Mouse (Mus musculus): ENCODE results near the gene 4930579G24Rik. TPM values are rescaled to one million over a fixed set of nuclear protein-coding genes. Genes with fewer than 3 reads are reported as not detected.
A peak's percentile ranks its signal among the peaks of the same experiment; 100 is the strongest.

The 4930579G24Rik gene
- total and polyA plus RNA-seq, 2 experiments from 2014 or later, result 3.3 to 3.7 TPM

DNA sequence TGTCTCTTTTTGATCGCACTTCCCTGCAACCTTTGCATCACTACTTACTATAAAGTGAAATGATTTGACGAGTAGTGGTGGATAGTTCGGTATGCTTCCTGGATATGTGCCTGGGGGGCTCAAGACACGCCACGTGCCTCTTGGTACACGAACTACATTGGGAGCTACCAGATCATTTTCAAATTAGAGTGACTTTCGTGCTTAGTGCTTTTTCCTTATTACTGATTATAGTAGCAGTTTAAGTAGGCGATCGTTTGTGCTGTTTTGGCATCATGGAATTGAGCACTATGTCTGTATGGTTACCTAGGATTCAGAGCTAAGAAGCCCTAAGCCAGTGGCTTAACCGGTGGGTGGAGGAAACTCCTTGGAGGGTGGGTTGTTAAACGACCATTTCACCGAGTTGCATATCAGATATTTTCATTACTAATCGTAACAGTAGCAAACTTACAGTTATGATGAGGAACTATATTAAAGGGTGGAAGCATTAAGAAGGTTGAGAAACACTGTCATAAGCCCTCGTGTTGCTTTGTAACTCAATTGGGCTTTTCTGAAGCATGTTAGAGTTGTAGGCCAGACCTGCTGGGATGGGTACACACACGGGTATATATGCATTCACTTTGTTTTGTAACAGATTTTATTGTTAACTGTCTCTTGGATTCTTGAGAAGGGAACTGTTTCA, 36.9 kb upstream of the 4930579G24Rik start:
- Histone ChIP-seq H3K36me3 (ENCODE audit: insufficient read depth, low read length) (peaks cover 18% of the 10 kb centered on the region; the same call in 1 of the 2 replicates), H3K27ac (ENCODE audit: low read depth, low read length) (peak overlapping the region; percentile 70; the same call in 1 of the 2 replicates), H3K9ac (replicated peaks; ENCODE audit: low read length, poor library complexity, severe bottlenecking) (peak overlapping the region; percentile 74), H3K27me3 (ENCODE audit: insufficient read depth, low read length) (no peaks in the 10 kb centered on the region), H3K4me3 (ENCODE audit: low read depth, low read length) (peak overlapping the region; percentile 85), H3K4me1 (ENCODE audit: insufficient read depth, low read length) (no peaks in the 10 kb centered on the region), H3K9me3 (ENCODE audit: low read length) (no peaks in the 10 kb centered on the region), H3K4me2 (ENCODE audit: low read depth, low read length, poor library complexity, severe bottlenecking) (peak overlapping the region; percentile 78)
- peak; percentile 4; the same call in 1 of the 2 replicates for ATAC-seq (ENCODE audit: low FRiP score)
- TF ChIP-seq CTCF (IDR thresholded peaks at IDR 0.05), result no peak; the same call in 1 of the 2 replicates
- no peak for DNase-seq (ENCODE audit: low spot score)
- 6% methylated on average over 15 of the region's 15 CpGs for WGBS

DNA sequence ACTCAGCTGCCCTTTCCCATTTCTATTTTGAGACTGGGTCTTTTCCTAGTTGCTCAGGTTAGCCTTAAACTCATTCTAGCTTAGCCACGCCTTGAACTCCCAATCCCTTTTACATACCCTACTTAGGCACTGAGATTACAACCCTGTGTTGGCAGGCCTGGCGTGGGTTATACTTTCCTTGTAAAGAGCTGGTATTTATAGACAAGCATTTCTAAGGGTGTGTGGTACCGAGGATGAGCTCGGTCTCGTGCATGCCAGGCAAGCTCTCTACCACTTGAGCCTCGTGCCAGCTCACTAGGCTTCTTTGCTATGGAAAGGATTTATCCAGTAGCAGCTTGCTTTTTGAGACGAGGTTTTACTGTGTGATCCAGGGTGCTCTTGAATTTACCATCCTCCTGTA, 33.4 kb upstream of the 4930579G24Rik start:
- Histone ChIP-seq H3K36me3 (ENCODE audit: insufficient read depth, low read length) (peaks cover 33% of the 10 kb centered on the region), H3K27ac (ENCODE audit: low read depth, low read length) (no peak overlapping the region), H3K4me2 (ENCODE audit: low read depth, low read length, poor library complexity, severe bottlenecking) (no peak overlapping the region), H3K27me3 (ENCODE audit: insufficient read depth, low read length) (no peaks in the 10 kb centered on the region), H3K4me1 (ENCODE audit: insufficient read depth, low read length) (no peaks in the 10 kb centered on the region), H3K9ac (replicated peaks; ENCODE audit: low read length, poor library complexity, severe bottlenecking) (no peak overlapping the region), H3K9me3 (ENCODE audit: low read length) (no peaks in the 10 kb centered on the region), H3K4me3 (ENCODE audit: low read depth, low read length) (no peak overlapping the region)
- no peak for ATAC-seq (ENCODE audit: low FRiP score)
- DNase-seq (ENCODE audit: low spot score), result no peak
- TF ChIP-seq CTCF (IDR thresholded peaks at IDR 0.05), result no peak
- WGBS, result 94% methylated on average over 7 of the region's 7 CpGs

DNA sequence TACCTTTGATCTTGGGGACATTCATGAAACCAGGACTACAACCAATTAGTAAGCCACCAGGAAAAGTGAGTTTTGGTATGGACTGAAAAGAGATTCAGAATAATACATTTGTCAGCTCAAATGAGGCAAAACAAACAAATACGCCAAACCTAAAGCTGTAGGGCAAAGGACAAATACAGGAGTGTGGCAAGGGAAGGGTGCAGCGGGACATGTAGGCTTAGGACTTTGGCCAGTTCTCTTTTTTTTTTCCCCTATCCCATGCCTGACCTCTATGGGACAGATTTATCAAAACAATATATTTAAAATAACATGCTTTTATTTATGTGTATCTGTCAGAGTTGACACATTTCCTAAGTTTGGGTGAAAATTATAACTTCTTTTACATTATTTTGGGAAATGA, 19.0 kb upstream of the 4930579G24Rik start:
- WGBS, result 91% methylated on average over 2 of the region's 2 CpGs
- no peak overlapping the region for H3K4me2 ChIP-seq (ENCODE audit: low read depth, low read length, poor library complexity, severe bottlenecking)
- H3K36me3 ChIP-seq (ENCODE audit: insufficient read depth, low read length), result peaks cover 27% of the 10 kb centered on the region

DNA sequence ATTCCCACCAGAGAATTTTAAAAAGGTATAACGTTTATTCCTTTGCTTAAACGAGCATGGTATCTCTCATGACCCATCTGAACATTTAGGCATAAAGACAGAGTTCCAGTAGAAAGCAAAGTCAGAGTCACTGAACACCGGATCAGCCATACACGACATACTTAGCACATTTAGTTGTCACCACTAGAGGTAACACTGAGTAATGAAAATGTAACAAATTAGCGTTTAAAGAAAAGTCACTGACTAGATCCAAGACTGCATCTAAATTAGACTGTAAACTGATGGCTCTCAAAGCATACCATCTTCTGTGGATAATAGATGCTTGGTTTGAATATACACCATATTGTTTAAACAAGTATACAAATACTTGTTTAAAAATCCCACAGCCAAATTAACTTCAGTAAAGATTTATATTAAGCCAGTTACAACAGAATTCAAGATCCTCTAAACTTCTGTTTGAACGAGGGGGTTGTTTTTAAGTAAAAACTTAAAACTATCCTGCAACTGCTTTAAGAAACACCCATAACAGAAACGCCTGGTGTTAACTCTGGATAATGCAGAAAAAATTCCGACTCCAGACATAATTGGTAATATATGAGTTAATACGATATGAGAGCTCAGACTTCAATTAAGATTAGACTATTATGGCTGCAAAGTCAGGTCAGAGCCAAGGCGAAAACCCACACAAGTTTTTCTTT, 1.2 kb upstream of the 4930579G24Rik start:
- Histone ChIP-seq H3K4me3 (ENCODE audit: low read depth, low read length) (peak overlapping the region; percentile 56), H3K36me3 (ENCODE audit: insufficient read depth, low read length) (peaks cover 2% of the 10 kb centered on the region; the same call in 1 of the 2 replicates), H3K27ac (ENCODE audit: low read depth, low read length) (no peak overlapping the region), H3K9me3 (ENCODE audit: low read length) (no peaks in the 10 kb centered on the region), H3K27me3 (ENCODE audit: insufficient read depth, low read length) (no peaks in the 10 kb centered on the region), H3K9ac (replicated peaks; ENCODE audit: low read length, poor library complexity, severe bottlenecking) (peak overlapping the region; percentile 51; the same call in 1 of the 2 replicates), H3K4me1 (ENCODE audit: insufficient read depth, low read length) (no peaks in the 10 kb centered on the region), H3K4me2 (ENCODE audit: low read depth, low read length, poor library complexity, severe bottlenecking) (peak overlapping the region; percentile 78)
- WGBS, result 20% methylated on average over 10 of the region's 10 CpGs
- ATAC-seq (ENCODE audit: low FRiP score) (no peak), DNase-seq (ENCODE audit: low spot score) (peak; percentile 30)
- TF ChIP-seq CTCF (IDR thresholded peaks at IDR 0.05), result peak; percentile 68

More for the DNA sequence above, 19.0 kb upstream of the 4930579G24Rik start:
- Histone ChIP-seq H3K4me3 (ENCODE audit: low read depth, low read length) (no peak overlapping the region), H3K27ac (ENCODE audit: low read depth, low read length) (no peak overlapping the region), H3K9me3 (ENCODE audit: low read length) (no peaks in the 10 kb centered on the region), H3K27me3 (ENCODE audit: insufficient read depth, low read length) (no peaks in the 10 kb centered on the region), H3K9ac (replicated peaks; ENCODE audit: low read length, poor library complexity, severe bottlenecking) (no peak overlapping the region), H3K4me1 (ENCODE audit: insufficient read depth, low read length) (no peaks in the 10 kb centered on the region)
- no peak for TF ChIP-seq CTCF (IDR thresholded peaks at IDR 0.05)
- no peak for ATAC-seq (ENCODE audit: low FRiP score)
- no peak for DNase-seq (ENCODE audit: low spot score)

DNA sequence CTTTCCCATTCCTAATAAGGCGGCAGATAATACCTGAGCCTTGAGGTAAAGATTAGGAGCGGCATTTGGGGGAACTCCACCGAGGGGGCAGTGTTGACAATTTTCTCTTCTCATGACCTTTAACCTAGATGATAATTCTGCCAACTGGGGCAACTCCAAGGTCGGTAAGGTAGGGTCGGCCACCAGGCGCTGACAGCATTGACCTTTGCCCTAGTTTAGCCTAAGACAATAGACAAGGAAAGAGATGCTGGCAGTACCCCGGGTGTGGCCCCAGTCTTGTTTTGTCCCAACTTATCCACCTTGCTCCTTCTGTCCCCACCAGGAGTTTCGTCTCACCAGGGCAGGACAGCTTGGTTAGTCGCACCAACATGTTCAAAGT, 708 bp upstream of the 4930579G24Rik start:
- DNase-seq (ENCODE audit: low spot score), result no peak
- H3K27me3 ChIP-seq (ENCODE audit: insufficient read depth, low read length), result no peaks in the 10 kb centered on the region
- H3K4me3 ChIP-seq (ENCODE audit: low read depth, low read length), result peak overlapping the region; percentile 56
- WGBS, result 0% methylated on average over 9 of the region's 9 CpGs
- no peaks in the 10 kb centered on the region for H3K36me3 ChIP-seq (ENCODE audit: insufficient read depth, low read length)
- peak overlapping the region; percentile 44; the same call in 1 of the 2 replicates for H3K27ac ChIP-seq (ENCODE audit: low read depth, low read length)
- no peaks in the 10 kb centered on the region for H3K4me1 ChIP-seq (ENCODE audit: insufficient read depth, low read length)
- TF ChIP-seq CTCF (IDR thresholded peaks at IDR 0.05), result peak; percentile 35
- no peaks in the 10 kb centered on the region for H3K9me3 ChIP-seq (ENCODE audit: low read length)
- peak overlapping the region; percentile 78 for H3K4me2 ChIP-seq (ENCODE audit: low read depth, low read length, poor library complexity, severe bottlenecking)
- H3K9ac ChIP-seq (replicated peaks; ENCODE audit: low read length, poor library complexity, severe bottlenecking), result peak overlapping the region; percentile 51; the same call in 1 of the 2 replicates
- no peak for ATAC-seq (ENCODE audit: low FRiP score)

DNA sequence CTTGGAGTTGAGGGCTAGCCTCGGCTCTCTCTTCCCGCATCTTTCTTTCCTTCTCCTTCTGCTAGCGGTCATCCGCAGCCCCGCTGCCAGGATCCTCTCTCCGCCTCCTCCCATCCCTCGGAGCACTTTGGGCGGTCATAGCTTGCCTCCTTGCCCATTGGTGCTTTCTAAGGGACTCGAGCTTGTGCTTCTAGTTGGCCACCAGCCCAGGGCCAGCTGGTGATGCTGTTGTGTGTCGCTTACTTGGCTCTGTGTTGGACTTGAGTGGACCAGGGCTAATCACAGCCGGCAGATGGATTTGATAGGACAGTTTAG, 494 bp downstream of the 4930579G24Rik start, which contains the start of gene Etfdh:
Etfdh (minus strand) TSS at position 85 of the 315 bp plus-strand sequence.
- peak; percentile 93 for DNase-seq (ENCODE audit: low spot score)
- 0% methylated on average over 11 of the region's 11 CpGs for WGBS
- ATAC-seq (ENCODE audit: low FRiP score), result peak; percentile 58

More for the DNA sequence above, 494 bp downstream of the 4930579G24Rik start, which contains the start of gene Etfdh:
- Histone ChIP-seq H3K36me3 (ENCODE audit: insufficient read depth, low read length) (no peaks in the 10 kb centered on the region), H3K4me2 (ENCODE audit: low read depth, low read length, poor library complexity, severe bottlenecking) (peak within 1 kb of the TSS; percentile 78), H3K27me3 (ENCODE audit: insufficient read depth, low read length) (no peaks in the 10 kb centered on the region), H3K9ac (replicated peaks; ENCODE audit: low read length, poor library complexity, severe bottlenecking) (peak within 1 kb of the TSS; percentile 63), H3K27ac (ENCODE audit: low read depth, low read length) (peak within 1 kb of the TSS; percentile 63), H3K9me3 (ENCODE audit: low read length) (no peaks in the 10 kb centered on the region), H3K4me1 (ENCODE audit: insufficient read depth, low read length) (no peaks in the 10 kb centered on the region), H3K4me3 (ENCODE audit: low read depth, low read length) (peak within 1 kb of the TSS; percentile 56)
- TF ChIP-seq CTCF (IDR thresholded peaks at IDR 0.05), result no peak
